Mouse (Mus musculus) heart, embryonic 14.5 days (tissue): ENCODE results near the gene Harbi1. TPM values are rescaled to one million over a fixed set of nuclear protein-coding genes. Genes with fewer than 3 reads are reported as not detected.
"Not testable (repeated sequence)": the region's sequence is repeated elsewhere in the genome, so short reads cannot be mapped to it uniquely, and the experiment has no call there.

Experiments used
- ATAC-seq: fragments of 200-750 bp; cut with Nextera tagmentation; 2 replicates; pipeline ENCODE4 v1.8.0; 2017; ENCODE audit warnings: low read depth, moderate TSS enrichment; ENCODE audit not compliant: insufficient number of reproducible peaks, insufficient read depth, low FRiP score
- H3K27ac ChIP-seq, 2 experiments: fragments of 200-500 bp in 1 of 2; fragments of 300-500 bp in 1 of 2; sonication (generic) in 1 of 2; replicated peaks in 1 of 2; 2 replicates each; pipeline ENCODE4 v1.5.1; 2012 to 2014; ENCODE audit warnings: low read depth in 2 of 2, low read length in 2 of 2, control low read depth in 1 of 2, mild to moderate bottlenecking in 1 of 2, mixed read lengths in 1 of 2; ENCODE audit not compliant: control insufficient read depth in 1 of 2, insufficient read depth in 1 of 2
- H3K27me3 ChIP-seq: fragments of 300-500 bp; sonication (generic); 2 replicates; pipeline ENCODE4 v1.6.1; 2014; ENCODE audit warnings: mild to moderate bottlenecking, low read length, control low read depth; ENCODE audit not compliant: control insufficient read depth, insufficient read depth
- H3K36me3 ChIP-seq: fragments of 300-500 bp; sonication (generic); 2 replicates; pipeline ENCODE4 v1.6.1; 2014; ENCODE audit warnings: mild to moderate bottlenecking, control low read depth, low read length, mixed read lengths; ENCODE audit not compliant: control insufficient read depth, insufficient read depth
- H3K4me1 ChIP-seq, 2 experiments: fragments of 200-500 bp in 1 of 2; fragments of 300-500 bp in 1 of 2; sonication (generic) in 1 of 2; 2 replicates each; pipeline ENCODE4 v1.6.1; 2012 to 2014; ENCODE audit warnings: low read length in 2 of 2, control low read depth in 1 of 2, mixed read lengths in 1 of 2; ENCODE audit not compliant: control insufficient read depth in 2 of 2, insufficient read depth in 2 of 2
- H3K4me2 ChIP-seq: fragments of 300-500 bp; sonication (generic); 2 replicates; pipeline ENCODE4 v1.6.1; 2014; ENCODE audit warnings: mild to moderate bottlenecking, low read length
- H3K4me3 ChIP-seq, 2 experiments: fragments of 200-500 bp in 1 of 2; fragments of 300-500 bp in 1 of 2; sonication (generic) in 1 of 2; 2 replicates each; pipeline ENCODE4 v1.5.1; 2012 to 2014; ENCODE audit warnings: low read length in 2 of 2, mild to moderate bottlenecking in 2 of 2, control low read depth in 1 of 2, low read depth in 1 of 2, moderate library complexity in 1 of 2; ENCODE audit not compliant: control insufficient read depth in 1 of 2, insufficient read depth in 1 of 2
- H3K9ac ChIP-seq: fragments of 300-500 bp; sonication (generic); 2 replicates; pipeline ENCODE4 v1.6.1; 2014; ENCODE audit warnings: mild to moderate bottlenecking, low read length
- H3K9me3 ChIP-seq: fragments of 300-500 bp; sonication (generic); 2 replicates; pipeline ENCODE4 v1.6.1; 2016; ENCODE audit warnings: low read length, control low read depth; ENCODE audit not compliant: control insufficient read depth
- WGBS: fragments of 180-500 bp; shearing (Covaris S2); extraction: QIAGEN DNeasy Blood & Tissue Kit; methylation state at CpG from one replicate; pipeline ENCODE4 v1.1.7; 2014; 5-methylcytosine and 5-hydroxymethylcytosine counted together
- polyA plus RNA-seq: library from polyadenylated mRNA; unstranded; fragments of >200 nt; fragmentation: Nextera tagmentation; extraction: Ambion mirVana; gene quantifications from 2 replicates; pipeline ENCODE4 v1.2.1, GENCODE M21; 2014

The Harbi1 gene
- polyA plus RNA-seq, 1 experiment from 2014 or later, result 9.9 TPM

- Histone ChIP-seq H3K4me3 (no peak overlapping the region), H3K27ac (no peak overlapping the region), H3K9ac (no peak overlapping the region), H3K36me3 (peaks cover 31% of the 10 kb centered on the region), H3K4me1 (no peaks in the 10 kb centered on the region), H3K9me3 (no peaks in the 10 kb centered on the region), H3K27me3 (no peaks in the 10 kb centered on the region), H3K4me2 (no peak overlapping the region)
- 78% methylated on average over 6 of the region's 6 CpGs for WGBS
- ATAC-seq, result no peak
These were observed 7.6 kb downstream of the Harbi1 start for GRCm38 (mm10) chr2:91718276-91718675.

- WGBS, result 48% methylated on average over 4 of the region's 4 CpGs
- no peak overlapping the region for H3K4me3 ChIP-seq
- H3K27ac ChIP-seq, result no peak overlapping the region
- H3K27me3 ChIP-seq, result no peaks in the 10 kb centered on the region
- H3K36me3 ChIP-seq, result peaks cover 25% of the 10 kb centered on the region
- no peak overlapping the region for H3K9ac ChIP-seq
- no peaks in the 10 kb centered on the region for H3K9me3 ChIP-seq
- no peaks in the 10 kb centered on the region for H3K4me1 ChIP-seq
- no peak overlapping the region for H3K4me2 ChIP-seq
- ATAC-seq, result no peak
These were observed 12.7 kb downstream of the Harbi1 start for GRCm38 (mm10) chr2:91723382-91723781.

GRCm38 (mm10) chr2:91723951-91724350 is 13.3 kb downstream of the Harbi1 start:
- H3K4me2 ChIP-seq, result no peak overlapping the region
- H3K36me3 ChIP-seq, result peaks cover 20% of the 10 kb centered on the region
- H3K27ac ChIP-seq, result no peak overlapping the region
- no peaks in the 10 kb centered on the region for H3K9me3 ChIP-seq
- no peaks in the 10 kb centered on the region for H3K4me1 ChIP-seq
- no peak overlapping the region for H3K4me3 ChIP-seq
- no peaks in the 10 kb centered on the region for H3K27me3 ChIP-seq
- no peak overlapping the region for H3K9ac ChIP-seq
- no peak for ATAC-seq

- peaks cover 14% of the 10 kb centered on the region for H3K36me3 ChIP-seq
- H3K4me2 ChIP-seq, result no peak overlapping the region
- no peaks in the 10 kb centered on the region for H3K4me1 ChIP-seq
- no peak for ATAC-seq
- no peaks in the 10 kb centered on the region for H3K27me3 ChIP-seq
- no peaks in the 10 kb centered on the region for H3K9me3 ChIP-seq
- WGBS, result 54% methylated on average over 2 of the region's 2 CpGs
- H3K27ac ChIP-seq, result no peak overlapping the region
- no peak overlapping the region for H3K4me3 ChIP-seq
- H3K9ac ChIP-seq, result no peak overlapping the region
These were observed 14.1 kb downstream of the Harbi1 start for GRCm38 (mm10) chr2:91724716-91725115.

GRCm38 (mm10) chr2:91725476-91725875 is 14.8 kb downstream of the Harbi1 start:
- H3K9me3 ChIP-seq, ATAC-seq, H3K27ac ChIP-seq, H3K36me3 ChIP-seq, H3K4me1 ChIP-seq, H3K4me2 ChIP-seq, H3K27me3 ChIP-seq, H3K4me3 ChIP-seq, H3K9ac ChIP-seq: not testable (repeated sequence)
- 36% methylated on average over 4 of the region's 4 CpGs for WGBS

- Histone ChIP-seq H3K27ac (no peak overlapping the region), H3K4me2 (no peak overlapping the region), H3K9me3 (no peaks in the 10 kb centered on the region), H3K9ac (no peak overlapping the region), H3K4me3 (no peak overlapping the region), H3K27me3 (no peaks in the 10 kb centered on the region), H3K36me3 (no peaks in the 10 kb centered on the region), H3K4me1 (no peaks in the 10 kb centered on the region)
- 77% methylated on average over 3 of the region's 3 CpGs for WGBS
- ATAC-seq, result no peak
These were observed 16.4 kb downstream of the Harbi1 start for GRCm38 (mm10) chr2:91727011-91727410.

- H3K9me3 ChIP-seq, result no peaks in the 10 kb centered on the region
- no peak overlapping the region for H3K27ac ChIP-seq
- no peaks in the 10 kb centered on the region for H3K4me1 ChIP-seq
- no peaks in the 10 kb centered on the region for H3K36me3 ChIP-seq
- H3K27me3 ChIP-seq, result no peaks in the 10 kb centered on the region
- ATAC-seq, result no peak
- H3K9ac ChIP-seq, result peak overlapping the region; percentile 94
- H3K4me2 ChIP-seq, result peak overlapping the region; percentile 72
- 17% methylated on average over 4 of the region's 4 CpGs for WGBS
- peak overlapping the region; percentile 94 to 99 for H3K4me3 ChIP-seq
These were observed 18.9 kb downstream of the Harbi1 start for GRCm38 (mm10) chr2:91729571-91729970.

- Histone ChIP-seq H3K4me1 (no peaks in the 10 kb centered on the region), H3K9ac (peak within 1 kb of the TSS; percentile 94), H3K27me3 (no peaks in the 10 kb centered on the region), H3K4me3 (peak within 1 kb of the TSS; percentile 94 to 99), H3K9me3 (no peaks in the 10 kb centered on the region), H3K36me3 (no peaks in the 10 kb centered on the region; the same call in 1 of the 2 replicates), H3K27ac (peak within 1 kb of the TSS; percentile 93), H3K4me2 (peak within 1 kb of the TSS; percentile 72)
- ATAC-seq, result peak; percentile 71
- WGBS, result under 1% methylated on average over 62 of the region's 68 CpGs
These were observed 19.5 kb downstream of the Harbi1 start, which contains the start of gene Ambra1 for GRCm38 (mm10) chr2:91729971-91730821. Ambra1 (plus strand) TSS chr2:91730134.
